Mouse (Mus musculus) heart, embryonic 16.5 days (tissue): ENCODE results near the gene Tysnd1. TPM values are rescaled to one million over a fixed set of nuclear protein-coding genes. Genes with fewer than 3 reads are reported as not detected.

Experiments
- ATAC-seq: fragments of 200-750 bp; cut with Nextera tagmentation; replicated peaks from 2 replicates; pipeline ENCODE4 v1.8.0; 2017; ENCODE audit warnings: moderate number of reproducible peaks; ENCODE audit not compliant: insufficient read depth, low FRiP score; ENCODE audit errors: extremely low read depth
- H3K27ac ChIP-seq: fragments of 300-500 bp; sonication (generic); 2 replicates; pipeline ENCODE4 v1.5.1; 2014; ENCODE audit warnings: mild to moderate bottlenecking, low read length, control low read depth, moderate library complexity
- H3K27me3 ChIP-seq: fragments of 300-500 bp; sonication (generic); 2 replicates; pipeline ENCODE4 v1.6.1; 2014; ENCODE audit warnings: low read length, mixed read lengths; ENCODE audit not compliant: control insufficient read depth, insufficient read depth
- H3K36me3 ChIP-seq: fragments of 300-500 bp; sonication (generic); 2 replicates; pipeline ENCODE4 v1.6.1; 2014; ENCODE audit not compliant: control insufficient read depth, insufficient read depth
- H3K4me1 ChIP-seq: fragments of 300-500 bp; sonication (generic); 2 replicates; pipeline ENCODE4 v1.6.1; 2014; ENCODE audit warnings: low read length, mixed read lengths; ENCODE audit not compliant: control insufficient read depth, insufficient read depth
- H3K4me2 ChIP-seq: fragments of 300-500 bp; sonication (generic); 2 replicates; pipeline ENCODE4 v1.6.1; 2014; ENCODE audit warnings: low read depth, mild to moderate bottlenecking, control low read depth, low read length
- H3K4me3 ChIP-seq: fragments of 300-500 bp; sonication (generic); 2 replicates; pipeline ENCODE4 v1.5.1; 2014; ENCODE audit warnings: mild to moderate bottlenecking, control low read depth, low read length
- H3K9ac ChIP-seq: fragments of 300-500 bp; sonication (generic); 2 replicates; pipeline ENCODE4 v1.6.1; 2014; ENCODE audit warnings: low read length, control low read depth
- H3K9me3 ChIP-seq: fragments of 300-500 bp; sonication (generic); replicated peaks from 2 replicates; pipeline ENCODE4 v1.6.1; 2016; ENCODE audit warnings: low read length; ENCODE audit not compliant: control insufficient read depth
- WGBS: fragments of 180-500 bp; shearing (Covaris S2); extraction: QIAGEN DNeasy Blood & Tissue Kit; methylation state at CpG from one replicate; pipeline ENCODE4 v1.1.7; 2014; 5-methylcytosine and 5-hydroxymethylcytosine counted together
- polyA plus RNA-seq: library from polyadenylated mRNA; unstranded; fragments of >200 nt; fragmentation: Nextera tagmentation; extraction: Ambion mirVana; gene quantifications from 2 replicates; pipeline ENCODE4 v1.2.1, GENCODE M21; 2015

The Tysnd1 gene
- polyA plus RNA-seq, 1 experiment from 2014 or later, result 20.9 TPM

DNA sequence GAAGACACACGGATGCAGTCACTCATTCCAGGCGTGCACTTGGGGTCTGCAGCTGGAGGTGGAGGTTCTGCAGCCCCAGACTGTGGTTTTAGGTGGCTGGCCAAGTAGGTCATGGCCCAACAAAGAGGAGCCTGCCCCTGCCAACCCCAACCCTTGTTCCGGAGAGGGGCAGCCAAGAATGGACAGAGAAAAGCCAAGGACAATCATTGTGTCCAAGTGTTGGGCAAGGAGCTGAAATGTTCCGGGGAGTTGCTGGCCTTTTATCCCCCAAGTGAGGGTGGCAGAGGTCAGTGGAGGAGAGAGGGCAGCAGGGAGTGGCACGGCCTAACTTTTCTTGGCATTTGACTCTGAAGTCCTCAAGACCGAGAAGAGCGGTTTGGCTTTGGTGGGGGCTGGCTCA lies 25.0 kb downstream of the Tysnd1 start:
- Histone ChIP-seq H3K4me3 (no peak overlapping the region), H3K36me3 (no peaks in the 10 kb centered on the region), H3K4me2 (no peak overlapping the region), H3K4me1 (peaks cover 17% of the 10 kb centered on the region), H3K27me3 (no peaks in the 10 kb centered on the region), H3K9ac (no peak overlapping the region), H3K9me3 (no peaks in the 10 kb centered on the region), H3K27ac (no peak overlapping the region)
- WGBS, result 86% methylated on average over 7 of the region's 7 CpGs
- no peak for ATAC-seq

GRCm38 (mm10) chr10:61722215-61722614 lies 26.9 kb downstream of the Tysnd1 start:
- H3K4me1 ChIP-seq, result peaks cover 5% of the 10 kb centered on the region; the same call in 1 of the 2 replicates
- 68% methylated on average over 3 of the region's 3 CpGs for WGBS
- H3K9ac ChIP-seq, result no peak overlapping the region
- ATAC-seq, result no peak
- no peak overlapping the region for H3K4me2 ChIP-seq
- peaks cover 3% of the 10 kb centered on the region for H3K36me3 ChIP-seq
- H3K9me3 ChIP-seq, result no peaks in the 10 kb centered on the region
- no peak overlapping the region for H3K4me3 ChIP-seq
- H3K27ac ChIP-seq, result no peak overlapping the region
- no peaks in the 10 kb centered on the region for H3K27me3 ChIP-seq

DNA sequence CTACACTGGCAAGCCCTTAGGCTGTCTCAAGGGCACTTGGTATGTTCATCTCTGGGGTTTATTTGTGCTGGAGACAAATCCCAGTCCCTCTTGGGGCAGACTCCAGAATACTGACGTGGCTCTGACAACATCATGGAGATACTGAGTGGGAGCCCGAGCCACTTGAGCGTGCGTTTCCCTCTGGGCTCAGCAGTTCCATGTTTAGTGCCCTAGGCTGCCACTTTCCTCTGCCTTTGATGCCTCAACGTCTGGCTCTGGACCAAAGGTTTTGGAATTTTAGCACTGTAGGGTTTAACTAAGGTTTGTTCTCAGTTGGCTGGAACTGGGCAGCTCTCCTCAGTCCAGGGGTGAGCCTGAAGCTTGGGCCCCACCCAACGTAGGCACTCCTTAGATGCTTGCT lies 28.0 kb downstream of the Tysnd1 start:
- Histone ChIP-seq H3K4me3 (no peak overlapping the region), H3K27me3 (no peaks in the 10 kb centered on the region), H3K4me2 (no peak overlapping the region), H3K9ac (no peak overlapping the region), H3K36me3 (peaks cover 7% of the 10 kb centered on the region), H3K9me3 (no peaks in the 10 kb centered on the region), H3K27ac (peak overlapping the region; percentile 38; the same call in 1 of the 2 replicates), H3K4me1 (peaks cover 5% of the 10 kb centered on the region; the same call in 1 of the 2 replicates)
- 36% methylated on average over 6 of the region's 6 CpGs for WGBS
- ATAC-seq, result peak; percentile 63

- 78% methylated on average over 11 of the region's 11 CpGs for WGBS
These were observed 33.9 kb downstream of the Tysnd1 start for GRCm38 (mm10) chr10:61729181-61729580.

DNA sequence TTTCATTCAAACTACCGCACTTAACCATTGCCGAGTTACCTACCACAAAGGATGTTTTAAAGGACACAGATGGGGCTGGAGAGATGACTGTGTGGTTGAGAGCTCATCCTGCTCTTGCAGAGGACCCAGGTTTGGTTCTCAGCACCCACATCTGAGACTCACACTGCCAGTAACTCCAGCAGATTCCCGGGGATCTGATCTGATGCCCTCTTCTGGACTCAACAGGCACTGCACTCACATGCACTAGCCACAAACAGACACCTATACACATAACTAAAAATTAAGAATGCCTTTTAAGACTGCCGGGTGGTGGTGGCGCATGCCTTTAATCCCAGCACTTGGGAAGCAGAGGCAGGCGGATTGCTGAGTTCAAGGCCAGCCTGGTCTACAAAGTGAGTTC lies 34.9 kb downstream of the Tysnd1 start:
- 96% methylated on average over 6 of the region's 6 CpGs for WGBS
- Histone ChIP-seq H3K4me2 (no peak overlapping the region), H3K9ac (no peak overlapping the region), H3K36me3 (peaks cover 18% of the 10 kb centered on the region), H3K9me3 (no peaks in the 10 kb centered on the region), H3K4me3 (no peak overlapping the region), H3K27me3 (no peaks in the 10 kb centered on the region), H3K4me1 (no peaks in the 10 kb centered on the region), H3K27ac (no peak overlapping the region)
- no peak for ATAC-seq

More at GRCm38 (mm10) chr10:61729181-61729580, 33.9 kb downstream of the Tysnd1 start:
- H3K4me2 ChIP-seq, result no peak overlapping the region
- no peak overlapping the region for H3K4me3 ChIP-seq
- no peaks in the 10 kb centered on the region for H3K4me1 ChIP-seq
- no peaks in the 10 kb centered on the region for H3K9me3 ChIP-seq
- peaks cover 18% of the 10 kb centered on the region for H3K36me3 ChIP-seq
- no peak overlapping the region for H3K27ac ChIP-seq
- ATAC-seq, result no peak
- no peak overlapping the region for H3K9ac ChIP-seq
- no peaks in the 10 kb centered on the region for H3K27me3 ChIP-seq

GRCm38 (mm10) chr10:61734377-61734776 lies 39.1 kb downstream of the Tysnd1 start:
- Histone ChIP-seq H3K27me3 (no peaks in the 10 kb centered on the region), H3K9ac (no peak overlapping the region), H3K27ac (no peak overlapping the region), H3K4me1 (no peaks in the 10 kb centered on the region), H3K9me3 (no peaks in the 10 kb centered on the region), H3K36me3 (peaks cover 14% of the 10 kb centered on the region), H3K4me3 (no peak overlapping the region), H3K4me2 (no peak overlapping the region)
- no peak for ATAC-seq
- 46% methylated on average over 3 of the region's 3 CpGs for WGBS

DNA sequence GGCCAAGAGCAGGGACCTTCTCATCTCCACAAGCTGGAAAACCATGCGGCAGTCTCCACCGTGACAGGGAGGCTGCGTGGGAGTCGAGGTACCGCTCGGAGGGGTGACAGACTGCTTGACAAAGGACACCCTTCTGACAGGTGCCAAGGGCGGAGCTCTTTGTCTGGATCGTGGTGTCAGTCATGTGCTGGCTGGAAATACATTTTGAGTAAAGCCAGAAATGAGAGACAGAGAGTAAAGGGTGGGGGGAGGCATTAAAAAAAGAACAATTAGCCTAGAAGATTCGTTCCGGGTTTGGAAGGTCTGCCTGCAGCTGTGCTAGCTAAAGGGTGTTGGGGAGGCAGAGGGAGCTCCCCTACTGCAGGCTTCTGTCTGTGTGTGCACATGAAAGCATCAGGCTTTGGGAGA lies 41.4 kb downstream of the Tysnd1 start:
- Histone ChIP-seq H3K9ac (no peak overlapping the region), H3K27me3 (no peaks in the 10 kb centered on the region), H3K9me3 (no peaks in the 10 kb centered on the region), H3K27ac (no peak overlapping the region), H3K4me3 (no peak overlapping the region), H3K4me1 (no peaks in the 10 kb centered on the region), H3K36me3 (peaks cover 14% of the 10 kb centered on the region), H3K4me2 (no peak overlapping the region)
- WGBS, result 55% methylated on average over 10 of the region's 10 CpGs
- ATAC-seq, result no peak

DNA sequence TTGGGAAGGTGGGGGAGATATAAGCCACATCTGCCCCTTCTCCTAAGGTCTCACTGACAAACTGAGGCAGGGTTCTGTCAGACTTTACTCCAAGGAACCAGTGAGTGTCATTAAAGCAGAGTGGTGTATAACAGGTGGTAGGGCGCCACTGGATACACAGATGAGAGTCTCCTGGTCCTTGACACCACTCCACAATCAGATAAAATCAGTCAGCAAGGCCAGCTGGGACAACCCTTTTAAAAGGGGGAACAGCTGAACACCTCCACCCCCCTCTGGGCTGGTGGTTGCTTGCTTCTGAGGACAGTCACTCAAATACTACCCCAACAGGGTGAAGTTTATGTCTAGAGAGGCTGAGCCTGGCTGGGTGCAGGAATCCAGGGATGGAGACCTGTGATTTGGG lies 42.2 kb downstream of the Tysnd1 start:
- no peak overlapping the region for H3K4me3 ChIP-seq
- 86% methylated on average over 1 of the region's 1 CpGs for WGBS
- ATAC-seq, result no peak
- H3K4me2 ChIP-seq, result no peak overlapping the region
- H3K27me3 ChIP-seq, result no peaks in the 10 kb centered on the region
- no peaks in the 10 kb centered on the region for H3K4me1 ChIP-seq
- H3K9ac ChIP-seq, result no peak overlapping the region
- H3K36me3 ChIP-seq, result peaks cover 18% of the 10 kb centered on the region
- H3K9me3 ChIP-seq, result no peaks in the 10 kb centered on the region
- no peak overlapping the region for H3K27ac ChIP-seq

DNA sequence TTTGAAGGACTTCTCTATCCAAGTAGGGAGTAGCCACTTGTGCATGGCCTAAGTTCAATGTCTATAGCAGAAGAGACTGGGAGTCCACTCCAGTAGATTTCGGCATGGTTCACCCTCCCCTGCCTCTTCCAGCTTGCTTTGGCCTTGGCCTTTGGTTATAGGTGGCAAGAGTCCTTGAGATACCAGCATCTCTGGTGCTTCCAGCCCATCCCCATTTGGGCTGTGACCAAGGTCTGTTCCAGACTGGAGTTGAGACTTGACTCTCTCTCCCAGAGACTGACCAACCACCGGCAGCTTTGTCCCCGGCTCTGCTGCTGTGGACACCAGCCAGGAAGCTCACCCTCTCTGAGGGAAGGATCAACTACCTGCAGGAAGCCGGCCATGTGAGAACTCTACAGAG lies 42.8 kb downstream of the Tysnd1 start:
- Histone ChIP-seq H3K27ac (no peak overlapping the region), H3K27me3 (no peaks in the 10 kb centered on the region), H3K9me3 (no peaks in the 10 kb centered on the region), H3K9ac (no peak overlapping the region), H3K4me1 (no peaks in the 10 kb centered on the region), H3K36me3 (peaks cover 20% of the 10 kb centered on the region), H3K4me2 (no peak overlapping the region), H3K4me3 (no peak overlapping the region)
- ATAC-seq, result no peak
- WGBS, result 81% methylated on average over 4 of the region's 4 CpGs

DNA sequence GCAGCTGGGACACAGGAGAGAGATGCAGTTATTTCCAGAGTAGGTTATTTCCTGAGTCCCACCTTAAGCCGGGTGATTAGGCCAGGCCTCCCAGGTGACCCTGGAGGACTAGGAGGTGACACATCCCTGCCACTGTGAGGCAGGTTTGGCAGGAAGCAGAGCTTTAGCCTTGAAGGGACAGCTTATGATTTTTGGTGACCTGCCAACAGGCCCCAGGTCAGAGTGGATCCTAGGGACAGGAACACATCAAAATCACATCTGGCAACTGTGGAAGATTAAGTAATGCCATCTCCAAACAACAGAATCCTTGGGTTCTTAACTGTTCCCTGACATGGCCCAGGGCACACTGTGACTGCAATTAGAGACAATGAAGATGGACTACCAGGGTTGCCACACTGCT lies 46.0 kb downstream of the Tysnd1 start:
- H3K27ac ChIP-seq, result no peak overlapping the region

More for the DNA sequence above, 46.0 kb downstream of the Tysnd1 start:
- H3K36me3 ChIP-seq, result peaks cover 41% of the 10 kb centered on the region
- WGBS, result 77% methylated on average over 1 of the region's 1 CpGs
- no peak for ATAC-seq
- no peak overlapping the region for H3K4me2 ChIP-seq
- H3K27me3 ChIP-seq, result no peaks in the 10 kb centered on the region
- H3K9ac ChIP-seq, result no peak overlapping the region
- no peak overlapping the region for H3K4me3 ChIP-seq
- H3K4me1 ChIP-seq, result no peaks in the 10 kb centered on the region
- H3K9me3 ChIP-seq, result peaks cover 9% of the 10 kb centered on the region
